In genomic region chr9:43658186-43658585, GRCm38 (mm10) we compare ENCODE assay signal across 20 mouse cellular contexts.
DNase-seq lines count a peak whose midpoint lies in the region; ATAC-seq lines count a peak whose summit lies in the region.
"Had no signal": no experiment of that assay in that cellular context is flagged by ENCODE, and none has a peak within 500 bp of the region (broad histone marks: within the 10 kb centered on the region; RNA-seq: fewer than 3 reads in every experiment).

No protein-coding gene starts in this region.

- ATAC-seq in frontal cortex, adult (ENCODE audit: low TSS enrichment): peak; percentile 59; the same call in 1 of the 2 replicates
- ATAC-seq: activated CD4-positive, CD25-positive, alpha-beta regulatory T cell, adult 4 months; CD4-positive, CD25-positive, alpha-beta regulatory T cell, adult 4 months; forebrain, embryonic 14.5 days; forebrain, embryonic 16.5 days; Patski had no signal

- DNase-seq in cerebellum, postnatal 10 days: peak; percentile 49 to 52
- DNase-seq in cerebellum, adult 9-11 months: no peak
- DNase-seq in frontal cortex, postnatal 25 days (ENCODE audit: low spot score in 2 of 2): no peak
- peak; percentile 50 for DNase-seq in brain, adult 2 months (ENCODE audit: low read depth, low spot score)
- no peak for DNase-seq in left cerebral cortex, adult 8-10 months (ENCODE audit: low spot score in 2 of 2)
- DNase-seq: adrenal gland, adult 8-10 months; adrenal gland, postnatal 14 days; adrenal gland, postnatal 36 days; B cell, adult 2 months; cerebellum, adult 11 months; cerebellum, adult 18-20 months; cerebellum, adult 8-10 months; cerebellum, postnatal 36 days; embryo, embryonic 11 days had no signal

Comparison
In these comparisons a context has a peak if more than half of its experiments do, and no peak if none do; other contexts are left out.
1. DNase-seq: peak in cerebellum, postnatal 10 days (2 of 2) and brain, adult 2 months (single experiment); none in cerebellum, adult 9-11 months (single experiment), frontal cortex, postnatal 25 days (0 of 2) and left cerebral cortex, adult 8-10 months (0 of 2).